Mouse (Mus musculus): ENCODE results near the gene Hmcn1. TPM values are rescaled to one million over a fixed set of nuclear protein-coding genes. Genes with fewer than 3 reads are reported as not detected.

Gene Hmcn1
- total and polyA plus RNA-seq, 3 experiments, result not detected

GRCm38 (mm10) chr1:150587410-150587809, 405.8 kb downstream of the Hmcn1 start:
- peaks cover 0 to 1% of the 10 kb centered on the region in 2 experiments; a peak in 1 of 4 replicates for H3K27me3 ChIP-seq (ENCODE audit: control insufficient read depth in 1 of 2, insufficient read depth in 2 of 2, low read length in 2 of 2)

GRCm38 (mm10) chr1:150584477-150584876, 408.8 kb downstream of the Hmcn1 start:
- no peaks in the 10 kb centered on the region for H3K79me2 ChIP-seq (ENCODE audit: control insufficient read depth, insufficient read depth, low read length, poor library complexity)
- no peaks in the 10 kb centered on the region for H3K36me3 ChIP-seq (ENCODE audit: control insufficient read depth in 1 of 2, insufficient read depth in 2 of 2, low read length in 2 of 2)
- no peak overlapping the region for H3K4me3 ChIP-seq (ENCODE audit: control insufficient read depth in 1 of 2, insufficient read depth in 1 of 2, low read depth in 2 of 2, low read length in 2 of 2)
- H3K4me1 ChIP-seq (ENCODE audit: control insufficient read depth in 1 of 2, insufficient read depth in 2 of 2, low read length in 2 of 2), result no peaks in the 10 kb centered on the region
- H3K27me3 ChIP-seq (ENCODE audit: control insufficient read depth in 1 of 2, insufficient read depth in 2 of 2, low read length in 2 of 2), result peaks cover 0 to 1% of the 10 kb centered on the region in 2 experiments; a peak in 1 of 4 replicates
- DNase-seq (ENCODE audit: low read depth, low spot score), result no peak
- no peak overlapping the region for H3K9ac ChIP-seq (ENCODE audit: control insufficient read depth, low read depth, low read length, poor library complexity, severe bottlenecking)
- H3K9me3 ChIP-seq (replicated peaks; ENCODE audit: insufficient read depth, low read length), result no peaks in the 10 kb centered on the region
- TF ChIP-seq NELFE (IDR thresholded peaks at IDR 0.05; ENCODE audit: low read depth, low read length) (no peak), ZMIZ1 (IDR thresholded peaks at IDR 0.05; ENCODE audit: low read depth, low read length) (no peak), ETS1 (IDR thresholded peaks at IDR 0.05; ENCODE audit: low read depth, low read length) (no peak), CHD1 (IDR thresholded peaks at IDR 0.05; ENCODE audit: low read depth, low read length) (no peak), TBP (IDR thresholded peaks at IDR 0.05; ENCODE audit: low read depth, low read length) (no peak), GABPA (IDR thresholded peaks at IDR 0.05; ENCODE audit: low read depth, low read length) (no peak), ZC3H11A (IDR thresholded peaks at IDR 0.05; ENCODE audit: low read depth, low read length) (no peak), MYB (IDR thresholded peaks at IDR 0.05; ENCODE audit: low read depth, low read length) (no peak), SMC3 (IDR thresholded peaks at IDR 0.05; ENCODE audit: low read depth, low read length) (no peak)
- no peak overlapping the region for H3K27ac ChIP-seq (ENCODE audit: control insufficient read depth, low read depth, low read length)

More at GRCm38 (mm10) chr1:150587410-150587809, 405.8 kb downstream of the Hmcn1 start:
- no peak for TF ChIP-seq MYC (IDR thresholded peaks at IDR 0.05; ENCODE audit: low read depth, low read length)
- no peak for TF ChIP-seq RCOR1 (IDR thresholded peaks at IDR 0.05; ENCODE audit: low read depth, low read length)
- TF ChIP-seq NRF1 (IDR thresholded peaks at IDR 0.05; ENCODE audit: insufficient read depth, low read depth, low read length, poor library complexity, severe bottlenecking), result no peak
- no peak for TF ChIP-seq ZMIZ1 (IDR thresholded peaks at IDR 0.05; ENCODE audit: low read depth, low read length)
- no peak for TF ChIP-seq TAL1 (IDR thresholded peaks at IDR 0.05; ENCODE audit: low read length)
- TF ChIP-seq UBTF (IDR thresholded peaks at IDR 0.05; ENCODE audit: borderline replicate concordance, insufficient read depth, low read depth, low read length), result no peak
- no peak for TF ChIP-seq SIN3A (IDR thresholded peaks at IDR 0.05; ENCODE audit: low read length)
- TF ChIP-seq CTCF (IDR thresholded peaks at IDR 0.05 in 2 of 3, conservative IDR thresholded peaks at IDR 0.05 in 1 of 3; ENCODE audit: control insufficient read depth in 1 of 3, insufficient read depth in 1 of 3, low read depth in 2 of 3, low read length in 3 of 3, poor library complexity in 1 of 3, severe bottlenecking in 1 of 3), result no peak
- TF ChIP-seq ZKSCAN1 (IDR thresholded peaks at IDR 0.05; ENCODE audit: low read depth, low read length), result no peak
- Histone ChIP-seq H3K9ac (ENCODE audit: control insufficient read depth, low read depth, low read length, poor library complexity, severe bottlenecking) (no peak overlapping the region), H3K36me3 (ENCODE audit: control insufficient read depth in 1 of 2, insufficient read depth in 2 of 2, low read length in 2 of 2) (no peaks in the 10 kb centered on the region), H3K27ac (ENCODE audit: control insufficient read depth, low read depth, low read length) (no peak overlapping the region), H3K4me3 (ENCODE audit: control insufficient read depth in 1 of 2, insufficient read depth in 1 of 2, low read depth in 2 of 2, low read length in 2 of 2) (no peak overlapping the region), H3K79me2 (ENCODE audit: control insufficient read depth, insufficient read depth, low read length, poor library complexity) (no peaks in the 10 kb centered on the region), H3K9me3 (replicated peaks; ENCODE audit: insufficient read depth, low read length) (no peaks in the 10 kb centered on the region), H3K4me1 (ENCODE audit: control insufficient read depth in 1 of 2, insufficient read depth in 2 of 2, low read length in 2 of 2) (no peaks in the 10 kb centered on the region)
- DNase-seq (ENCODE audit: low read depth, low spot score), result no peak
